Mouse (Mus musculus): ENCODE measurements around the gene Rtl10.

Gene Rtl10

GRCm38 (mm10) chr16:18543151-18543829, 44.6 kb downstream of the Rtl10 start:
- DNase-seq (ENCODE audit: low spot score in 2 of 2), result no peak

DNA sequence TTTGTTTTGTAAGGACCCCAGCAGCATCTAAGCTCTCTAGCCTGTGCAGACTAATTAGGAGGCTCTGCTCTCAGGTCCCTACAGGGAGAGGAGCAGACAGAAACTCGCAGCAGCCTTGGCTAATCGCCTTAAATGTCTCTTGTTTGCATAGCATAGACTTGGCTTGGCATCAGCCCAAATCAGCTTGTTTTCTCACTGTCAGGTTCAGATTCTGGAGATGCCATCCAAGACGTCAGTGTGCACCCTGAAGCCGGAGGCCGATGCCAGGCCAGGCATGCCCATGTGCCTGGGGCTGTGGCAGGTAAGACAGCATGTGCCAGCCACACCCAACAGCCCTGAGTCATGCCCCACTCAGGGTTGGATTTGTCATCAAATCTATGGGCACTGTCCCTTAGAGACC, 49.2 kb downstream of the Rtl10 start:
- no peak for DNase-seq (ENCODE audit: low spot score in 2 of 2)
